Mouse (Mus musculus) stomach, postnatal 0 days (tissue): ENCODE data around the gene Slco2a1. TPM values are rescaled to one million over a fixed set of nuclear protein-coding genes. Genes with fewer than 3 reads are reported as not detected.

Experiments used
- ATAC-seq: fragments of 200-750 bp; cut with Nextera tagmentation; 2 replicates; pipeline ENCODE4 v1.8.0; 2017; ENCODE audit not compliant: low FRiP score, low TSS enrichment
- DNase-seq: peaks from one replicate; pipeline ENCODE4 v3.0.0-alpha.2; 2016; ENCODE audit warnings: low spot score
- H3K27ac ChIP-seq: fragments of 300-500 bp; sonication (generic); replicated peaks from 2 replicates; pipeline ENCODE4 v1.5.1; 2014; ENCODE audit warnings: mild to moderate bottlenecking, control low read depth
- H3K27me3 ChIP-seq: fragments of 300-500 bp; sonication (generic); 2 replicates; pipeline ENCODE4 v1.6.1; 2014; ENCODE audit warnings: low read length; ENCODE audit not compliant: control insufficient read depth, insufficient read depth
- H3K36me3 ChIP-seq: fragments of 300-500 bp; sonication (generic); 2 replicates; pipeline ENCODE4 v1.6.1; 2014; ENCODE audit warnings: low read length, mixed read lengths; ENCODE audit not compliant: control insufficient read depth, insufficient read depth
- H3K4me1 ChIP-seq: fragments of 300-500 bp; sonication (generic); replicated peaks from 2 replicates; pipeline ENCODE4 v1.6.1; 2014; ENCODE audit warnings: antibody characterized with exemption; ENCODE audit not compliant: control insufficient read depth, insufficient read depth
- H3K4me2 ChIP-seq: fragments of 300-500 bp; sonication (generic); replicated peaks from 2 replicates; pipeline ENCODE4 v1.6.1; 2014; ENCODE audit warnings: low read depth, mild to moderate bottlenecking, control low read depth, moderate library complexity
- H3K4me3 ChIP-seq: fragments of 300-500 bp; sonication (generic); 2 replicates; pipeline ENCODE4 v1.5.1; 2014; ENCODE audit warnings: low read depth, low read length, control low read depth
- H3K9ac ChIP-seq: fragments of 300-500 bp; sonication (generic); 2 replicates; pipeline ENCODE4 v1.6.1; 2014; ENCODE audit warnings: mild to moderate bottlenecking, low read length, control low read depth, mixed read lengths
- H3K9me3 ChIP-seq: fragments of 300-500 bp; sonication (generic); 2 replicates; pipeline ENCODE4 v1.6.1; 2016; ENCODE audit warnings: low read length; ENCODE audit not compliant: control insufficient read depth
- CTCF ChIP-seq: IDR thresholded peaks from 2 replicates; pipeline ENCODE4 v1.5.1; 2016; ENCODE audit warnings: antibody characterized with exemption, low read depth, mild to moderate bottlenecking, moderate library complexity
- EP300 ChIP-seq: optimal IDR thresholded peaks from 2 replicates; pipeline ENCODE3; 2016; ENCODE audit warnings: antibody characterized with exemption
- WGBS: fragments of 180-500 bp; shearing (Covaris S2); extraction: QIAGEN DNeasy Blood & Tissue Kit; methylation state at CpG from one replicate; pipeline ENCODE4 v1.1.7; 2014; 5-methylcytosine and 5-hydroxymethylcytosine counted together
- polyA plus RNA-seq: library from polyadenylated mRNA; unstranded; fragments of >200 nt; fragmentation: Nextera tagmentation; extraction: Ambion mirVana; gene quantifications from 2 replicates; pipeline ENCODE4 v1.2.1, GENCODE M21; 2015

The Slco2a1 gene
- polyA plus RNA-seq, 1 experiment from 2014 or later, result 22.3 TPM

DNA sequence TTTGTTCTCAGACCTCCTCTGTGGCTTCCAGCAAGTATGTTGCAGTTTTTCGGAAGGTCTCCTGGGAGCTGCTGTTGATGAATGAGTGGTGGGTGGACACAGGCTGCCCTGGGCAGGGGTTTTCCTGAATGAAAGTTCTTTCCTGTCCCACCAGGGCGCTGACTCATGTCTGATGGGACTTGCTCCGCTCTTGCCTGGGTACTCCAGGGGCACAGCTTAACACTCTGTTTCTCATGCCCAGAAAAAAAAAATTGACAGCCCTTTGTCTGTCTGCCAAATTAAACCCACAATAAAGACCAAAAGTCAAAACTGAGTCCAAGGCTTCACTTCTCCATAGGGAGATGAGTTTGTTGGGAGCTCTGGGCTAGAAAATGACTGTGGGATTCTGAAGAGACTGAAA is 44.9 kb downstream of the Slco2a1 start:
- 71% methylated on average over 3 of the region's 3 CpGs for WGBS
- Histone ChIP-seq H3K4me1 (no peaks in the 10 kb centered on the region), H3K4me2 (no peak overlapping the region), H3K9me3 (no peaks in the 10 kb centered on the region), H3K4me3 (no peak overlapping the region), H3K9ac (no peak overlapping the region), H3K36me3 (no peaks in the 10 kb centered on the region), H3K27me3 (no peaks in the 10 kb centered on the region), H3K27ac (no peak overlapping the region)
- DNase-seq (no peak), ATAC-seq (no peak)
- TF ChIP-seq EP300 (no peak), CTCF (no peak)

DNA sequence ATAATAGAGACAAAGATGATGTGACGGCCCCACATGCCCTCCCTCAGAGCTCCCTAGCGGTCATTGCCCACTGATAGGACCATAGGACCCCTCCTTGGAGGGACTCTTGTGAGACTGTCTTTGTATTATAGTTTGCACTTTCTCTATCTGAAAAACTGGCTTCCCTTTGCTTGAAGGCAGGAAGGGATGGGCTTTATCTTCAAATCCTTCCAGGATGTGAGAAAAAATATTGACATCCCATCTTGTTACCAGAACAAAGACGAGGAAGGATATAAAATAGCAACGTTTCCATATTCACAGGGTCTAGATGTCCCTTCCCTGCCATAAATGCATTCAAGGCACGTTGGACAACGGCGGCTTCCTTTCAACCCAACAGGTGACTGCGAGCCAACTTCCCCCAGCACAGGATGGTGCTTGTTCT is 48.5 kb downstream of the Slco2a1 start:
- DNase-seq, result no peak
- Histone ChIP-seq H3K4me2 (no peak overlapping the region), H3K9ac (no peak overlapping the region), H3K36me3 (no peaks in the 10 kb centered on the region), H3K27me3 (no peaks in the 10 kb centered on the region), H3K4me3 (no peak overlapping the region), H3K27ac (no peak overlapping the region), H3K9me3 (no peaks in the 10 kb centered on the region), H3K4me1 (no peaks in the 10 kb centered on the region)
- TF ChIP-seq EP300 (no peak), CTCF (no peak)
- WGBS, result 69% methylated on average over 8 of the region's 8 CpGs
- ATAC-seq, result no peak

DNA sequence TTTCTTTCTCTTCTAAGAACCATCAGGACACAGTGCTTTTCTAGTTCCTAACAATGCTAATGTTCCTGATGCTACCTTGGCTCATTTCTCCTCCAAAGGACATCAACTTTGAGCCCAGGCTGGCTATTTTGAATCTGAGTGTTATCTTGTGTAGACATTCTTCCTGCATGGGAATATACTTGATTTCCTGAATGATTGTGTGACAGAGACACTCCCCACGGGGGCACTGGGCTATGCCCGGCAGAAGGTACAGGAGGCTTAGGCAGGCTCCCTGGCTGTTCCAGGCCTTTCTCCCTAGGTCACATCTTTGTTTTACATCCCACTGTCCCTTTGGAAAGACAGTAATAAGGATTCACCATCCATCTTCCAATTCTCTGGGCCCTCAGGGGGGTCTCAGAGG is 49.8 kb downstream of the Slco2a1 start:
- H3K9me3 ChIP-seq, result no peaks in the 10 kb centered on the region
- H3K4me1 ChIP-seq, result no peaks in the 10 kb centered on the region
- DNase-seq (no peak), ATAC-seq (no peak)
- no peaks in the 10 kb centered on the region for H3K36me3 ChIP-seq
- no peak overlapping the region for H3K27ac ChIP-seq
- no peak overlapping the region for H3K4me2 ChIP-seq
- no peak for TF ChIP-seq EP300
- TF ChIP-seq CTCF, result no peak
- no peaks in the 10 kb centered on the region for H3K27me3 ChIP-seq
- H3K9ac ChIP-seq, result no peak overlapping the region
- H3K4me3 ChIP-seq, result no peak overlapping the region
- 73% methylated on average over 2 of the region's 2 CpGs for WGBS

DNA sequence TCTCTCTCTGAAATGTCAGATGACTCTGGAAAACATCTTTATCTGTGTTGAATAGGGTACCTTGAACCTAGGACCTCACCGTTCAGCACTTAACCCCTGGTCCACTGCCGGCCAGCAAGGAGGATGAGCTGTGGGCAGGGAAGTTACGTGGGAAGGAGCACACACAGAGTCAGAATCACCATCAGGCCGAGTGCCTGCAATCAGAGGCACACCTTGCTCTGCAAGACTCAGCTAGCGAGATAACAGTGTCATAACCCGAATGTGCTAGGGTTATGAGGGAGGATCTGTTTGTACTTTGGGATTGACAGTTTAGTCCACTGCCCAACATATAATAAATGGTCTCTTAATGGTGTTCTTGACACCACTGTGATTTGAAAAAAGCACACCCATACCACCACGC is 50.2 kb downstream of the Slco2a1 start:
- no peaks in the 10 kb centered on the region for H3K27me3 ChIP-seq
- 70% methylated on average over 7 of the region's 7 CpGs for WGBS
- no peak for TF ChIP-seq EP300
- no peak for TF ChIP-seq CTCF

DNA sequence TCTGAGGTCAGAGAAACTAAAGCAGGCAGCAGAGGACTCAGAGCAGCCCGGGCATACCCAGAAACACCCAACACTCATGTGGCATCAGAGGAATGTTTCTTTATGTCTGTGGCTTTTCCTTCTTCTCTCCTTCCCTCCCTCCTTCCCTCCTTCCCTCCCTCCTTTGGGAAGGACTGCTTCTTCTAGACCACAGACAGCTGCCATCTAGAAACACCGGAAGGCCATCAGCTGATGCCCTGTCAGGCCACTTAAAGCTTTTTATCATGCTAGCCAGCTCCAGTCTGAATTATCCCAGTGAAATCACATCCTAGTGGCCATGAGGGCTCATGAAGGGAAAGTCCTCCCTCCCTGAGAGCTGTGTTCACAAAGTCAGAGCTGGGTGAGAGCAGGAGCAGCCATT is 52.1 kb downstream of the Slco2a1 start:
- no peaks in the 10 kb centered on the region for H3K4me1 ChIP-seq
- no peak for DNase-seq
- WGBS, result 79% methylated on average over 2 of the region's 2 CpGs
- no peaks in the 10 kb centered on the region for H3K27me3 ChIP-seq
- no peak for ATAC-seq
- H3K36me3 ChIP-seq, result no peaks in the 10 kb centered on the region
- no peaks in the 10 kb centered on the region for H3K9me3 ChIP-seq
- no peak overlapping the region for H3K27ac ChIP-seq
- TF ChIP-seq EP300 (no peak), CTCF (no peak)
- H3K4me2 ChIP-seq, result no peak overlapping the region
- H3K9ac ChIP-seq, result no peak overlapping the region
- H3K4me3 ChIP-seq, result no peak overlapping the region

More for the DNA sequence above, 50.2 kb downstream of the Slco2a1 start:
- no peak overlapping the region for H3K9ac ChIP-seq
- H3K27ac ChIP-seq, result no peak overlapping the region
- H3K36me3 ChIP-seq, result no peaks in the 10 kb centered on the region
- H3K4me2 ChIP-seq, result no peak overlapping the region
- DNase-seq, result no peak
- no peaks in the 10 kb centered on the region for H3K4me1 ChIP-seq
- ATAC-seq, result no peak
- H3K9me3 ChIP-seq, result no peaks in the 10 kb centered on the region
- no peak overlapping the region for H3K4me3 ChIP-seq

DNA sequence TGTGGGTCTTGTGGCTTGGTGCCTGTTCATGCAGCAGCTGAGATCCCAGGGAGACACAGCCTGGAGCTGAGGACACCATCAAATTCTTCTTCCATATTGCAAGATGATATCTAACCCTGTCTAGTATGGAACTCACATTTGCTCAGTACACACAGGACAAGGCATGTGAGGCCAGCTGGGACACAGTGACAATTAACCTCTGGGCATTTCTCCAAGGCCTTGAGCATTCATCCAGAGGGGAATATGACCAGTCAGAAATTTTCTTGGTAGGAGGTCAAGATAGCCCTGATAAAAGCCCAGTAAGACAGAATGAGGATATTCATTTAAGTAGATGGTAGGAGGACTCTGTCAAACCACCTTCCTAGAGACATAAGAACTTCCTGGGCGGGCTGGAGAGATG is 56.9 kb downstream of the Slco2a1 start:
- 73% methylated on average over 1 of the region's 1 CpGs for WGBS
- Histone ChIP-seq H3K27me3 (no peaks in the 10 kb centered on the region), H3K27ac (no peak overlapping the region), H3K4me1 (no peaks in the 10 kb centered on the region), H3K9ac (no peak overlapping the region), H3K4me2 (no peak overlapping the region), H3K4me3 (no peak overlapping the region), H3K9me3 (no peaks in the 10 kb centered on the region), H3K36me3 (no peaks in the 10 kb centered on the region)
- TF ChIP-seq EP300 (no peak), CTCF (no peak)
- no peak for DNase-seq
- ATAC-seq, result no peak
